Mouse (Mus musculus): ENCODE measurements around the gene Tbr1. TPM values are rescaled to one million over a fixed set of nuclear protein-coding genes. Genes with fewer than 3 reads are reported as not detected.

Tbr1 gene
- total RNA-seq (2021), result 10 to 100 TPM; 45.9 to 47.4 TPM
- long read RNA-seq, transcript Tbr1-201 (6 exons, 3,977 nt), result major isoform, 13 of 27 reads
- long read RNA-seq, partial matches to known transcripts, result 14 of 27 reads
- long read RNA-seq, other reads (novel, unspliced or antisense), result 0 of 27 reads

DNA sequence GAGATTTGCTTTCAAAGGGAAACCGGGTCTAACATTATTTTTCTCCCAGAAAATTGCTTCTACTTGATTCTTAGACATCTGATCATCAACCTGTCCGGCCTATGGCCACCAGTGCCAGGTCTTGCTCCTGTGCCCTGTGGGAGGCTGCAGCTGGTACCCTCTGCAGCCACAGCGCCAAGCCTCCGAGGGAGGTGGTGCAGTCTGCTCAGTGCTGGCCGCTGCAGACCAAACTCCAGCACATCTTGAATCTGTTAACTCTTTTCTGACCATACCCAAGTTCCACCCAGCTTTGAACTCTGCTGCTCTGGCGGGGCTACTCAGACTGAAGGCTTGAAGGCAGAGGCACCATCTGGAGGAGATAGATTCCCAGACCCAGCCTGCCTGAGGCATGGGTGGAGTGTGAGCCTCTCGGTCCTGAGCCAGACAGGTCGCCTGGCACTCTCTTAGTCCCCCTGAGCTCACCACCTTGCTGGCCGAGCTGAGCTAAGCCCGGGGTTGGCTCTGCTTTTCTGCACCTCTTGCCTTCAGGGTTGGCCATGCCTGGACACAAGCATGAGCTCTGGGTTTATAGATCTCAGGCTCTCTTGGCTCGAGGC lies at the start of gene Tbr1:
TSS of gene Tbr1 (plus strand) at position 275 of the 596 bp plus-strand sequence.
- DNase-seq (ENCODE audit: low spot score in 2 of 2), result peak; percentile 23 to 32

GRCm38 (mm10) chr2:61754989-61755388 lies 47.7 kb upstream of the Tbr1 start:
- no peak for DNase-seq (ENCODE audit: low spot score in 2 of 2)

GRCm38 (mm10) chr2:61759234-61759855 lies 43.4 kb upstream of the Tbr1 start:
- DNase-seq (ENCODE audit: low spot score in 2 of 2), result no peak

DNA sequence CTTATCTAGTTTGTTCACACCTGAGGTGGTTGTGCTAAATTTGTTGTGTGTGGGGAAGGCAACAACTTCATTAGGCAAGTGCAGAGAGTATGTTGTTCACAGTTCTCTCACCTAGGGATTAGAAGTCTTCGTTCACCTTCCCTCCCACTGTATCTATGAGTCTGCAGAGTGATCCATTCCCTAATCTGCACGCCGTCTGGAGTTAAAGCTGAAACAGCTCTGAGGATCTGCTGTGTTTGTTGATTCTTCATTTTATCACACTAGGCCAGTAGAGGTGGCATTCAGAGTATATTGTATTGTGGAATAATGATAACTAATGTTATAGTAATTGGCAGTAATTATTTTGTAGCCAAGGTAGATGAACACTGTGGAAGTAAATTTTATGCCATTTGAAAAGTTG lies 42.7 kb upstream of the Tbr1 start:
- no peak for DNase-seq (ENCODE audit: low spot score in 2 of 2)

DNA sequence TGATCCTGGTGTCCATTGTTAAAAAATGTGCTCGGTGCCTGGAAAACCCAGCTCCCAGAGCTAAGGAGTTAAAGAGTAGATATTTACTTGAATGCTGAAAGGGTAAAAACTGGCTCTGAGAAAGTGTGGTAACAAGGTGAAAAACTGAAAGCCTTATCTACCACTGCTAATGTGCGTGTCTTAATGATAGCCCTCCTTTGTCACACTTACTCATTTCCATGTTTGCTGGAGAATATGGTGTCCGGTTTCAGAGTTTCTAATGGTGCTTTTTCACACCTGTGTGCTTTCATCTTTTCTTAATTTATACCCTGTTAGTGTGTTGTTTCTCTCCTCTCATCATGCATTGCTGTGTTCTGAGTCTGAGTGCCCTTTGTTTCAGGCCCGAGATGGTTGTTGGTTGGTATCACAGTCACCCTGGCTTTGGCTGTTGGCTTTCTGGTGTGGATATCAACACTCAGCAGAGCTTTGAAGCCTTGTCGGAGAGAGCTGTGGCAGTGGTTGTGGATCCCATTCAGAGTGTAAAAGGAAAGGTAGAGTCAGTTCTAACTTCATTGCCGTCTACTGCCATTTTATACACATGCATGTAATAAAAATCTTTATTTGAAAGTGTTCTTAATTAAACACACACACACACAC lies 38.1 kb upstream of the Tbr1 start:
- DNase-seq (ENCODE audit: low spot score in 2 of 2), result no peak

GRCm38 (mm10) chr2:61765526-61765925 lies 37.2 kb upstream of the Tbr1 start:
- no peak for DNase-seq (ENCODE audit: low spot score in 2 of 2)

- DNase-seq (ENCODE audit: low spot score in 2 of 2), result no peak
Observed at GRCm38 (mm10) chr2:61780794-61781193, 21.9 kb upstream of the Tbr1 start.

DNA sequence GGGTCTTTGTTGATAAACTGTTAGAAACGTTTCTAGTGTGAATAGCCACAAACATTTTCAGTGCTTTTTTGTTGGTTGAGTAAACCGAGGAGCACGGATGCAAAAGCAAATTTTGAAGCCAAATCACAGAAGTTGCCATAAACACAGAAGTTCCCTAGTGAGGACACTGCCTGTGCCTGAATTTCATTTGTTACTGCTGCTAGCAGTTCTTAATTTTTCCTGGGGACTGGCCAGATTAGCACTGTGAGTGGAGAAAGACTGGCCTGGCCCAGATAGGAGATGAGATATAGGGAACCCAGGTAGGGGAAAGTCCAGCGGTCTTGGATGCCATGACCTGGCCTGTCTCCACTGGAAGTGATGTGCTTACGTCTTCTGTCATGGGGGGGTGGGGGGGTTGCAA lies 7.8 kb upstream of the Tbr1 start:
- DNase-seq (ENCODE audit: low spot score in 2 of 2), result peak in 1 of 2 experiments; percentile 33

DNA sequence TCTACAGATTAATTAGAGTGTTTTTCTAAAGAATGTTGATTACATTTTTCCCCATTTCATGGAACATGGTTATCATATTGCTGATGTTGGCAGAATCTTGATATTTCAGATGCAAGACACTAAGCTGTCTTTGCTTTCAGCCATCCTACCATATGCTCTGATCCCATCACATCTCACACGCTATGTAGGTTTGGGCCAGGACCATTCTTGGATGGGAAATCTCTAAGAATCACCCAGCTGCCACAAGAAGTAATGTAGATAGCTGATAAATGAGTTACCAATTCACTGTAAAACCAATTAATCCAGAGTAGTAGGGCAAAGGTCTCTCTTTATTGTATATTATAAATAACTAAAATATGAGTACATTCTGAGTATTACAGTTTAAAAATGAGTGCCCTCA lies 4.7 kb upstream of the Tbr1 start:
- DNase-seq (ENCODE audit: low spot score in 2 of 2), result no peak

GRCm38 (mm10) chr2:61803443-61804367 lies 975 bp downstream of the Tbr1 start:
- peak; percentile 38 to 59 for DNase-seq (ENCODE audit: low spot score in 2 of 2)

GRCm38 (mm10) chr2:61804382-61804840 lies 1.7 kb downstream of the Tbr1 start:
- DNase-seq (ENCODE audit: low spot score in 2 of 2), result peak; percentile 68 to 73

DNA sequence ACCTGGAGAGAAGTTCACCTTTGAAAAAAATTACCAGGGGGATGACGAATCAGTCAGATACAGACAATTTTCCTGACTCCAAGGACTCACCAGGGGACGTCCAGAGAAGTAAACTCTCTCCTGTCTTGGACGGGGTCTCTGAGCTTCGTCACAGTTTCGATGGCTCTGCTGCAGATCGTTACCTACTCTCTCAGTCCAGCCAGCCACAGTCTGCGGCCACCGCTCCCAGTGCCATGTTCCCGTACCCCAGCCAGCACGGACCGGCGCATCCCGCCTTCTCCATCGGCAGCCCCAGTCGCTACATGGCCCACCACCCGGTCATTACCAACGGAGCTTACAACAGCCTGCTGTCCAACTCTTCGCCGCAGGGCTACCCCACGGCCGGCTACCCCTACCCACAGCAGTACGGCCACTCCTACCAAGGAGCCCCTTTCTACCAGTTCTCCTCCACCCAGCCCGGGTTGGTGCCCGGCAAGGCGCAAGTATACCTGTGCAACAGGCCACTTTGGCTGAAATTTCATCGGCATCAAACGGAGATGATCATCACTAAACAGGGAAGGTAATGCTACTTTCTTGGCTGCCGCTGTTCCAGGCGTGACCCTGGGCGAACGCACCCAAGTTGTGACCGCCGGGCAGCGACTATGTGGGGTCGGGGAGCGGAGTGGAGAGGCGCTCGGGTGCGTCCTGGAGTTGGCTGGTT lies 2.3 kb downstream of the Tbr1 start:
- peak; percentile 40 to 57 for DNase-seq (ENCODE audit: low spot score in 2 of 2)

GRCm38 (mm10) chr2:61805541-61806345 lies 3.0 kb downstream of the Tbr1 start:
- DNase-seq (ENCODE audit: low spot score in 2 of 2), result peak in 1 of 2 experiments; percentile 53

GRCm38 (mm10) chr2:61806346-61806825 lies 3.7 kb downstream of the Tbr1 start:
- no peak for DNase-seq (ENCODE audit: low spot score in 2 of 2)

GRCm38 (mm10) chr2:61807151-61807550 lies 4.4 kb downstream of the Tbr1 start:
- peak; percentile 38 to 60 for DNase-seq (ENCODE audit: low spot score in 2 of 2)

GRCm38 (mm10) chr2:61807781-61808180 lies 5.1 kb downstream of the Tbr1 start:
- no peak for DNase-seq (ENCODE audit: low spot score in 2 of 2)

DNA sequence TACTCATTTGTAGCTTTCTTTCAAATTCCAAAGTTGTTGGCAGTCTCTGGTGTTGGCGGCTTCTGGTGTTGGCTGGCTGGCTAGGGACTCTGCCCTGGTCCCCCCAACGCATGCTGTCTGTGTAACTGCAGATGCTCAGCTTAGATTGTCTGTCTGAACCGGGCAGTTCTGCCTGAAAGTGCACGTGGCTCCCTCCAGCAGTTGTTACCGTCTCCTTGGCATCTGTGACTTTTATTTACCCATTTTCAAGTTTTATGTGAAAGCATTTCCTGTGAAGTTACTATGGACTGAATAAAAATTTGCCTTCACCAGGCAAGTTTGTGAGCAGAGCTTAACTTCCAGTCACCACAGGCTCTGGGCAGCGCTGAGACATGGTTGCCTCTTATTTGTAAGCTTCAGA lies 6.0 kb downstream of the Tbr1 start:
- DNase-seq (ENCODE audit: low spot score in 2 of 2), result peak; percentile 23 to 43

GRCm38 (mm10) chr2:61809381-61809780 lies 6.7 kb downstream of the Tbr1 start:
- DNase-seq (ENCODE audit: low spot score in 2 of 2), result no peak

DNA sequence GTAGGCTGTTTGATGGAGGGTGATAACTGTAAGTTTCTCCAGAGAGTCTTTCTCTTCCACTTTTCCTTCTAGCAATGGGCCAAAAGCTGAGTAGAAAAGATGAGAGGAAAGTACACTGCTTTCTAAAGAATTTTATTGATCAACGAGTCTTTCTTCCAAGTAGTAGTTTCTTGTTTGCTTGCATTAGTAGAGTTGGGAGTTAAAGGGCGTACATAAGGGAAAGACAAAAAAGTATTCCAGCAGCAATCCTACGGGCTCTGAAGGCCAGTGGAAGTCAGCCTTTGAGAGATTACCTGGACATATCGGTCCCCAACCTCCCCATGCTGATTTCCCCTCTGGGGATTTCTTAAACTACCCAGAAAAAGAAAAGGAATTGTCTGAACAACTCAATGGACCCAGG lies 8.0 kb downstream of the Tbr1 start:
- no peak for DNase-seq (ENCODE audit: low spot score in 2 of 2)

DNA sequence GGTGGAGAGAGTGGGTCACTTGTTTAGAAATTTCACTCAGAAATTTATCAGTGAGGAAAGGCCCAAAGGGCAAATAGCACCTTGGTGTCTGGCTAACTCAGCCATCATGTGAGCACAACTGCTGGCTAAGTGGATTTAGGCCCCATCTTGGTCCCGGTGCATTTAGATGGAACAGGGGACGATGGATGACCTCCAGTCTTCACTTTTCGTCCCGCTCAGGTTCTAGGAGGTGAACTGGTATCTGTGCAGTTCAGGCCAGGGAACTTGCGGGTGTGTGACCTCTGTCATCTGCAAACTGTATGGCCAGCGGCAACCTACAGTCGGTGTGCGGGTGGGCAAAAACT lies 8.4 kb downstream of the Tbr1 start:
- DNase-seq (ENCODE audit: low spot score in 2 of 2), result no peak

Data from layer of hippocampus, postnatal 10 days (tissue).